Mouse (Mus musculus): Measurements from ENCODE around the gene Trappc1. TPM values are rescaled to one million over a fixed set of nuclear protein-coding genes. Genes with fewer than 3 reads are reported as not detected.

Gene Trappc1
- polyA plus RNA-seq, 1 experiment from 2014 or later, result 171 TPM

DNA sequence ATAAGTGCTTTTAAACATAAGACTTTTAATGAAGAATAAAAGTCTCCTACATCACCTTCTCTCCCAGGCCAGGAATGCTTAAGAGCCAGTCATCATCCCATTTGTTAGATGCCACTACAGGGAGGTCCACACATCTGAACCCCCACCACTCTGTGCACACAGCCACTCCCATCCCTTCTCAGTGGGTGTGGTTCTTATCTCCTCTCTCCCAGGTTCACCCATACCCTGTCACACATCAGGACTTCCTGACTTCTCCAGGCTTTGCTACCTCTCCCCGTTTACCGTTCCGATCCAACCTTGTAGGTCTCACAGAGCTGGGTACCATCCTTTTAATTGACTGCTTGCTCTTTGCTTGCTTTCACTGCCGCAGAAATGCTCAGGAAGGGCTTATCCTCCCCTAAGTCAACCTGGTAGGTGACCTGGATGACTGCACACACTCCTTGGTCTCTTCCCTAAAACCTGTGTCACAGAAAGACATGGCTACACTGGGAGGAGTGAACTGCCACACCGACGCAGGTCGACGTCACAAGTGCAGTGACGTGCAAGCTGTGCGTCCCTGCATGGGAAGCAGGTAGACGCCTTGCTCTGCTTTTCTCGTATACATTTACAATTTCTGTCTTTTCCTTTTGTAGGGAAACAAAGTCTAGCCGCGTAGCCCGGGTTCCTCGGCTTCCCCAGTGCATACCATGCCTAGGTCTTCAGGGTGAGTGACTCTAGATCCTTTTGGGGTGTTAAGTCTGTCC is 49.6 kb downstream of the Trappc1 start:
- H3K4me1 ChIP-seq (replicated peaks; ENCODE audit: insufficient read depth, low read length), result peaks cover 15% of the 10 kb centered on the region
- H3K4me2 ChIP-seq (ENCODE audit: low read length), result no peak overlapping the region
- 87% methylated on average over 16 of the region's 16 CpGs for WGBS
- DNase-seq (ENCODE audit: low spot score), result no peak
- H3K9ac ChIP-seq (ENCODE audit: low read depth, low read length), result no peak overlapping the region
- no peaks in the 10 kb centered on the region for H3K9me3 ChIP-seq (replicated peaks; ENCODE audit: low read length)
- H3K27me3 ChIP-seq (ENCODE audit: insufficient read depth, low read length), result no peaks in the 10 kb centered on the region
- no peak for ATAC-seq (replicated peaks; ENCODE audit: low FRiP score, low read depth)
- no peak for TF ChIP-seq CTCF (IDR thresholded peaks at IDR 0.05; ENCODE audit: low read depth)
- H3K4me3 ChIP-seq (replicated peaks; ENCODE audit: low read depth, low read length), result no peak overlapping the region
- H3K36me3 ChIP-seq (ENCODE audit: insufficient read depth, low read length), result peaks cover 15% of the 10 kb centered on the region; the same call in 1 of the 2 replicates
- no peak overlapping the region for H3K27ac ChIP-seq

Other genes with a start within 250 kb of the Trappc1 start
- gene Vamp2, start 235.5 kb upstream of the Trappc1 start, polyA plus RNA-seq (2015; fragmentation: Nextera tagmentation; extraction: Ambion mirVana), result 66.7 and 67.7 TPM in 2 replicates
- 7.4 and 9.9 TPM in 2 replicates for gene Per1, start 228.8 kb upstream of the Trappc1 start, polyA plus RNA-seq (2015; fragmentation: Nextera tagmentation; extraction: Ambion mirVana)
- gene Hes7, start 203.6 kb upstream of the Trappc1 start, polyA plus RNA-seq (2015; fragmentation: Nextera tagmentation; extraction: Ambion mirVana), result 0.42 and 0.50 TPM in 2 replicates
- gene 9130213A22Rik, start 201.4 kb upstream of the Trappc1 start, polyA plus RNA-seq (2015; fragmentation: Nextera tagmentation; extraction: Ambion mirVana), result 0.25 and 0.31 TPM in 2 replicates
- 0.54 and 0.69 TPM in 2 replicates for gene Aloxe3, start 198.1 kb upstream of the Trappc1 start, polyA plus RNA-seq (2015; fragmentation: Nextera tagmentation; extraction: Ambion mirVana)
- gene Alox12b, start 167.0 kb upstream of the Trappc1 start, polyA plus RNA-seq (2015; fragmentation: Nextera tagmentation; extraction: Ambion mirVana), result 0.27 and 0.36 TPM in 2 replicates
- 0.17 and 0.61 TPM in 2 replicates for gene Alox8, start 126.1 kb upstream of the Trappc1 start, polyA plus RNA-seq (2015; fragmentation: Nextera tagmentation; extraction: Ambion mirVana)
- gene Gucy2e, start 86.9 kb upstream of the Trappc1 start, polyA plus RNA-seq (2015; fragmentation: Nextera tagmentation; extraction: Ambion mirVana), result 0.13 and 0.24 TPM in 2 replicates
- gene Cntrob, start 205 bp upstream of the Trappc1 start, polyA plus RNA-seq (2015; fragmentation: Nextera tagmentation; extraction: Ambion mirVana), result 12.6 and 14.5 TPM in 2 replicates
- gene Kcnab3, start 2.3 kb downstream of the Trappc1 start, polyA plus RNA-seq (2015; fragmentation: Nextera tagmentation; extraction: Ambion mirVana), result 2.5 and 2.8 TPM in 2 replicates
- 15.6 and 18.3 TPM in 2 replicates for gene Rnf227, start 16.5 kb downstream of the Trappc1 start, polyA plus RNA-seq (2015; fragmentation: Nextera tagmentation; extraction: Ambion mirVana)
- gene Chd3, start 45.4 kb downstream of the Trappc1 start, polyA plus RNA-seq (2015; fragmentation: Nextera tagmentation; extraction: Ambion mirVana), result 38.0 and 42.3 TPM in 2 replicates
- 183 and 198 TPM in 2 replicates for gene Naa38, start 71.5 kb downstream of the Trappc1 start, polyA plus RNA-seq (2015; fragmentation: Nextera tagmentation; extraction: Ambion mirVana)
- 16.6 and 19.8 TPM in 2 replicates for gene Cyb5d1, start 71.7 kb downstream of the Trappc1 start, polyA plus RNA-seq (2015; fragmentation: Nextera tagmentation; extraction: Ambion mirVana)
- 55.5 and 61.3 TPM in 2 replicates for gene Tmem88, start 74.3 kb downstream of the Trappc1 start, polyA plus RNA-seq (2015; fragmentation: Nextera tagmentation; extraction: Ambion mirVana)
- 23.2 and 26.8 TPM in 2 replicates for gene Kdm6b, start 89.7 kb downstream of the Trappc1 start, polyA plus RNA-seq (2015; fragmentation: Nextera tagmentation; extraction: Ambion mirVana)
- 0.32 and 0.52 TPM in 2 replicates for gene Dnah2, start 225.1 kb downstream of the Trappc1 start, polyA plus RNA-seq (2015; fragmentation: Nextera tagmentation; extraction: Ambion mirVana)
- gene Efnb3, start 236.2 kb downstream of the Trappc1 start, polyA plus RNA-seq (2015; fragmentation: Nextera tagmentation; extraction: Ambion mirVana), result 7.7 and 7.8 TPM in 2 replicates

All from kidney, postnatal 0 days (tissue).